Mouse (Mus musculus): Measurements from ENCODE around the gene Rif1.

DNA sequence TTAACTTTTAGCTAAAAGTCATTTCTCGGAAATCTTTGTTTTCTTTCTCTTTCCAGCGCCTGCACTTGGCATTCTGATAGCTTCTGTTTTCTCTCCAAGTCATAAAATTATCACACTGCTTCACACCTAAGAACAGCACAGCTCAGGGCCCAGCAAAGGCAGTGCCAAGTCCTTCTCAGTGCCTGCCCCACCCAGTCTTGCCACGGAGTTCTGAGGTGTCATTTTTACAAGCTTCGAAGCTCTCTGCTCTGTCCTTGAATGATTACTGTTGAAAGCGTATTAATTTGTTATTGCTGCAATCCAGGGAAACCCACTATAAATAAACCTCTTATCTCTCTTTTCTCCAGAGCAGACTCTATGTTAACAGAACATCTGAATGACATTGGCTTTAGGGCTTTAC is 19.1 kb upstream of the Rif1 start:
- TF ChIP-seq GATA1 (IDR thresholded peaks at IDR 0.05; ENCODE audit: borderline replicate concordance, low read length) (no peak), FLI1 (IDR thresholded peaks at IDR 0.05; ENCODE audit: low read length) (no peak)
